Mouse (Mus musculus) MEL (cell line): ENCODE measurements around the gene Dclre1c. TPM values are rescaled to one million over a fixed set of nuclear protein-coding genes. Genes with fewer than 3 reads are reported as not detected.
A peak's percentile ranks its signal among the peaks of the same experiment; 100 is the strongest.

Experiments
- DNase-seq: peaks from one replicate; pipeline ENCODE4 v3.0.0; 2011; ENCODE audit warnings: low read depth, low spot score
- H3K27ac ChIP-seq: 2 replicates; pipeline ENCODE4 v1.5.1; 2012; ENCODE audit warnings: low read depth, mild to moderate bottlenecking, control low read depth, low read length, moderate library complexity; ENCODE audit not compliant: control insufficient read depth
- H3K27me3 ChIP-seq, 2 experiments: fragments of 150-350 bp in 1 of 2; sonication (generic) in 1 of 2; 2 replicates each; pipeline ENCODE4 v1.6.1; 2012; ENCODE audit warnings: low read length in 2 of 2, mild to moderate bottlenecking in 2 of 2, improper control_type of control experiment in 1 of 2, moderate library complexity in 1 of 2; ENCODE audit not compliant: insufficient read depth in 2 of 2, control insufficient read depth in 1 of 2
- H3K36me3 ChIP-seq, 2 experiments: 2 replicates each; pipeline ENCODE4 v1.6.1; 2012 to 2014; ENCODE audit warnings: low read length in 2 of 2, improper control_type of control experiment in 1 of 2, inconsistent platforms in 1 of 2, mild to moderate bottlenecking in 1 of 2; ENCODE audit not compliant: insufficient read depth in 2 of 2, control insufficient read depth in 1 of 2
- H3K4me1 ChIP-seq, 2 experiments: fragments of 150-350 bp in 1 of 2; sonication (generic) in 1 of 2; 2 replicates each; pipeline ENCODE4 v1.6.1; 2012; ENCODE audit warnings: low read length in 2 of 2, improper control_type of control experiment in 1 of 2, mild to moderate bottlenecking in 1 of 2; ENCODE audit not compliant: insufficient read depth in 2 of 2, control insufficient read depth in 1 of 2
- H3K4me3 ChIP-seq, 2 experiments: fragments of 150-350 bp in 1 of 2; sonication (generic) in 1 of 2; 2 replicates each; pipeline ENCODE4 v1.5.1; 2012; ENCODE audit warnings: low read depth in 2 of 2, low read length in 2 of 2, mild to moderate bottlenecking in 2 of 2, moderate library complexity in 2 of 2, control low read depth in 1 of 2, improper control_type of control experiment in 1 of 2; ENCODE audit not compliant: control insufficient read depth in 1 of 2, insufficient read depth in 1 of 2
- H3K79me2 ChIP-seq: 2 replicates; pipeline ENCODE4 v1.6.1; 2012; ENCODE audit warnings: mild to moderate bottlenecking, low read length, moderate library complexity; ENCODE audit not compliant: control insufficient read depth, poor library complexity, insufficient read depth
- H3K9ac ChIP-seq: 2 replicates; pipeline ENCODE4 v1.6.1; 2012; ENCODE audit warnings: low read depth, mild to moderate bottlenecking, control low read depth, low read length, moderate library complexity; ENCODE audit not compliant: control insufficient read depth, poor library complexity, severe bottlenecking
- H3K9me3 ChIP-seq: fragments of 150-350 bp; sonication (generic); replicated peaks from 2 replicates; pipeline ENCODE4 v1.6.1; 2012; ENCODE audit warnings: mild to moderate bottlenecking, low read length, improper control_type of control experiment, moderate library complexity; ENCODE audit not compliant: insufficient read depth
- CTCF ChIP-seq, 3 experiments: IDR thresholded peaks in 2 of 3; conservative IDR thresholded peaks in 1 of 3; 2 replicates each; pipeline ENCODE4 v1.5.1; 2011 to 2012; ENCODE audit warnings: low read length in 3 of 3, low read depth in 2 of 3, mild to moderate bottlenecking in 2 of 3, improper control_type of control experiment in 1 of 3, inconsistent platforms in 1 of 3, mixed read lengths in 1 of 3, moderate library complexity in 1 of 3; ENCODE audit not compliant: control insufficient read depth in 1 of 3, insufficient read depth in 1 of 3, poor library complexity in 1 of 3, severe bottlenecking in 1 of 3
- E2F4 ChIP-seq: IDR thresholded peaks from 2 replicates; pipeline ENCODE4 v1.6.1; 2011; ENCODE audit warnings: low read depth, low read length, improper control_type of control experiment, borderline replicate concordance
- ELF1 ChIP-seq: IDR thresholded peaks from 2 replicates; pipeline ENCODE4 v1.6.1; 2014; ENCODE audit warnings: low read depth, mild to moderate bottlenecking, inconsistent platforms, low read length, improper control_type of control experiment, moderate library complexity
- ETS1 ChIP-seq: IDR thresholded peaks from 2 replicates; pipeline ENCODE4 v1.6.1; 2012; ENCODE audit warnings: low read depth, mild to moderate bottlenecking, inconsistent platforms, low read length, improper control_type of control experiment, moderate library complexity
- HCFC1 ChIP-seq: IDR thresholded peaks from 2 replicates; pipeline ENCODE4 v1.6.1; 2012; ENCODE audit warnings: low read depth, mild to moderate bottlenecking, inconsistent platforms, low read length, improper control_type of control experiment, moderate library complexity
- MAFK ChIP-seq: IDR thresholded peaks from 2 replicates; pipeline ENCODE4 v1.6.1; 2011; ENCODE audit warnings: low read depth, mild to moderate bottlenecking, low read length, improper control_type of control experiment, borderline replicate concordance
- MAZ ChIP-seq: IDR thresholded peaks from 2 replicates; pipeline ENCODE4 v1.6.1; 2012; ENCODE audit warnings: low read depth, mild to moderate bottlenecking, inconsistent platforms, low read length, improper control_type of control experiment
- MYB ChIP-seq: IDR thresholded peaks from 2 replicates; pipeline ENCODE4 v1.6.1; 2011; ENCODE audit warnings: mild to moderate bottlenecking, low read depth, low read length, improper control_type of control experiment
- MYC ChIP-seq: IDR thresholded peaks from 2 replicates; pipeline ENCODE4 v1.6.1; 2011; ENCODE audit warnings: low read depth, mild to moderate bottlenecking, low read length, improper control_type of control experiment, moderate library complexity
- SMC3 ChIP-seq: IDR thresholded peaks from 2 replicates; pipeline ENCODE4 v1.6.1; 2011; ENCODE audit warnings: low read depth, low read length, improper control_type of control experiment
- TAL1 ChIP-seq: IDR thresholded peaks from 2 replicates; pipeline ENCODE4 v1.6.1; 2012; ENCODE audit warnings: mild to moderate bottlenecking, inconsistent platforms, low read length, moderate library complexity, mixed read lengths
- TCF12 ChIP-seq: IDR thresholded peaks from 2 replicates; pipeline ENCODE4 v1.6.1; 2014; ENCODE audit warnings: low read depth, mild to moderate bottlenecking, inconsistent platforms, low read length, improper control_type of control experiment, moderate library complexity
- polyA plus RNA-seq, 2 experiments: library from polyadenylated mRNA; stranded (reverse) in 1 of 2; unstranded in 1 of 2; fragments of >175 nt in 1 of 2; fragments of >200 nt in 1 of 2; gene quantifications; 2 replicates each; pipeline versions ENCODE4 v1.2.1 to v1.2.4; 2012; ENCODE audit warnings: low replicate concordance in 2 of 2, low read depth in 1 of 2; ENCODE audit not compliant: insufficient read length in 2 of 2, insufficient read depth in 1 of 2, missing spikeins in 1 of 2
- total RNA-seq: library from RNA; depleted of rRNA; stranded (reverse); fragments of 300-350 nt; gene quantifications from 2 replicates; pipeline ENCODE4 v1.2.3, GENCODE M21; 2012

Gene Dclre1c
- total and polyA plus RNA-seq, 3 experiments: 7.5 to 162 (median 13.8) TPM

- Histone ChIP-seq H3K9ac (no peak overlapping the region), H3K9me3 (no peaks in the 10 kb centered on the region), H3K27ac (no peak overlapping the region), H3K79me2 (no peaks in the 10 kb centered on the region), H3K27me3 (no peaks in the 10 kb centered on the region)
- TF ChIP-seq TCF12: no peak
- no peak for TF ChIP-seq MYB
- TF ChIP-seq, all 39 proteins: peak for 0
- peaks cover 3 to 17% of the 10 kb centered on the region in 2 experiments; a peak in 3 of 4 replicates for H3K36me3 ChIP-seq
- peaks cover 0 to 6% of the 10 kb centered on the region in 2 experiments; a peak in 1 of 4 replicates for H3K4me1 ChIP-seq
- H3K4me3 ChIP-seq: no peak overlapping the region
- no peak for DNase-seq
These were observed 25.5 kb downstream of the Dclre1c start for GRCm38 (mm10) chr2:3449431-3449830.

- Histone ChIP-seq H3K27me3 (no peaks in the 10 kb centered on the region), H3K9me3 (no peaks in the 10 kb centered on the region), H3K9ac (no peak overlapping the region), H3K36me3 (peaks cover 2 to 3% of the 10 kb centered on the region in 2 experiments; a peak in 3 of 4 replicates), H3K27ac (no peak overlapping the region), H3K4me3 (no peak overlapping the region), H3K79me2 (no peaks in the 10 kb centered on the region), H3K4me1 (no peaks in the 10 kb centered on the region)
- peak; percentile 29 for DNase-seq
- TF ChIP-seq TAL1 (no peak), MYC (no peak), MAZ (no peak), MAFK (no peak), E2F4 (no peak), ELF1 (no peak)
These were observed 29.2 kb downstream of the Dclre1c start for GRCm38 (mm10) chr2:3453096-3453495.

GRCm38 (mm10) chr2:3456590-3456989, 32.7 kb downstream of the Dclre1c start:
- H3K9ac ChIP-seq: no peak overlapping the region

GRCm38 (mm10) chr2:3473891-3474290, 50.0 kb downstream of the Dclre1c start:
- Histone ChIP-seq H3K79me2 (peaks cover 24% of the 10 kb centered on the region), H3K4me3 (peak overlapping the region; percentile 88), H3K36me3 (peaks cover 3 to 9% of the 10 kb centered on the region in 2 experiments), H3K9ac (peak overlapping the region; percentile 91), H3K27me3 (no peaks in the 10 kb centered on the region), H3K27ac (peak overlapping the region; percentile 79), H3K4me1 (peaks cover 4% of the 10 kb centered on the region in 2 experiments; a peak in 3 of 4 replicates), H3K9me3 (no peaks in the 10 kb centered on the region)
- peak; percentile 16; the same call in 1 of the 2 replicates for TF ChIP-seq MAZ
- peak; percentile 33; the same call in 1 of the 2 replicates for TF ChIP-seq ETS1
- 0 out of 2 replicates have a peak, but pooled peaks have one; percentile 6 for TF ChIP-seq HCFC1
- no peak for TF ChIP-seq SMC3
- DNase-seq: peak; percentile 74

More at GRCm38 (mm10) chr2:3456590-3456989, 32.7 kb downstream of the Dclre1c start:
- H3K4me3 ChIP-seq: no peak overlapping the region
- peaks cover 3 to 15% of the 10 kb centered on the region in 2 experiments; a peak in 3 of 4 replicates for H3K36me3 ChIP-seq
- no peaks in the 10 kb centered on the region for H3K4me1 ChIP-seq
- no peaks in the 10 kb centered on the region for H3K9me3 ChIP-seq
- TF ChIP-seq CTCF (IDR thresholded peaks at IDR 0.05 in 2 of 3, conservative IDR thresholded peaks at IDR 0.05 in 1 of 3; ENCODE audit: control insufficient read depth in 1 of 3, insufficient read depth in 1 of 3, low read depth in 2 of 3, low read length in 3 of 3, poor library complexity in 1 of 3, severe bottlenecking in 1 of 3) (peak in 2 of 3 experiments; percentile 4 to 25; a peak in 2 of 6 replicates), TCF12 (no peak)
- peak; percentile 21 for DNase-seq
- H3K27me3 ChIP-seq: no peaks in the 10 kb centered on the region
- H3K27ac ChIP-seq: no peak overlapping the region
- no peaks in the 10 kb centered on the region for H3K79me2 ChIP-seq
